Mouse (Mus musculus) CD4-positive helper T cell, adult 2 months (primary cell): ENCODE measurements around the gene Twist2.

Source experiments
- DNase-seq: peaks from one replicate; pipeline ENCODE4 v3.0.0-alpha.2; 2012; ENCODE audit warnings: low read depth, missing footprints, low spot score

Gene Twist2

DNA sequence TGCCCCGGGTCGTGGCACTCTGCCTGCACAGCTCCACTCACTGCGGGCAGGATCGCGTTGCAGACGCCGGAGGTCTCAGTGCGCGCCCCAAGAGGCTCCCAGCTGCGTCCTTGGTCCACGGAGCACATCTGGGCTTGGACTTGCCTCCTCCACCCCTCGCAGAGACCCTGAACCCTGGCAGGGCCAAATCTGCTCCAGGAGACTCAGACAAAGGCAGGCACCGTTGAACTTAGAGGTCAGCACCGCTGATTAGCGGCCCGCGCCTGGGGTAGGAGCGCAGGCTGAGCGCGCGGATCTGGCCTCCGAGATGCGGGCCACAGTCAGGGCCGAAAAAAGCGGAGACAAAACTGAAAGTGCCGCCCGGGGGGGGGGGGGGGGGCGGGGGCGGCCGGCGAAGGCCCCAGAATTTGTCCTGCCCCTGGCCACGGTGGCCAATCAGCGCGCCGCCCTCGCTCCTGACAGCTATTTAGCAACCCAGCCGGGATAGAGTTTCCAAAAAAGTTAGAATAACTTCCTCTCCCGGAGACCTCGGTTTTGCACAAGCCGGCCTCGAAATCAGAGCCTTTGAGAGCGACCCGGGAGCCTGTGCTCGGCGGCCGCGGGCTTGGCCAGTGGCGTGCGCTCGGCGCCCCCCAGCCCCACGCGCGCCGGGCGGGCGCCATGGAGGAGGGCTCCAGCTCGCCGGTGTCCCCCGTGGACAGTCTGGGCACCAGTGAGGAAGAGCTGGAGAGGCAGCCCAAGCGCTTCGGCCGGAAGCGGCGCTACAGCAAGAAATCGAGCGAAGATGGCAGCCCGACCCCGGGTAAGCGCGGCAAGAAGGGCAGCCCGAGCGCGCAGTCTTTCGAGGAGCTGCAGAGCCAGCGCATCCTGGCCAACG, at the start of gene Twist2:
Gene Twist2, plus strand, starts transcription at position 495 of the 877 bp plus-strand sequence.
- no peak for DNase-seq

DNA sequence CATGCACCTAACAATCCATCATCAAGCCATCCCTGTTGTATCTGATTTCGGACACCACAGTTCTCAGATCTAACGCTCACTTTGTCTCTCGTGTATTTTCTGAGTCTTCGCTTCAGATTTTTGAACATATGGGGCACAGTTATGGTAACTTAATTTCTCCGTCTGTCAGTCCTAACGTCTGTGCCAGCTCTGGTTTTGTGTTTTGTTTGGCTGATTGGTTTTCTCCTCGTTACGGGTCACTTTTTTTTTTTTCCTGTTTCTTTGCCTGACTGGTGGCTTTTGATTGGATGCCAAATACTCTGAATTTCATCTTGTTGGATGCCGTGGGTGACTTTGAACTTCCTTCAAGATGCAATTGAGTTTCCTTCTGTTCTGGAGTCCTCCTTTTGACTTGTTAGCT, 48.3 kb upstream of the Twist2 start:
- no peak for DNase-seq

DNA sequence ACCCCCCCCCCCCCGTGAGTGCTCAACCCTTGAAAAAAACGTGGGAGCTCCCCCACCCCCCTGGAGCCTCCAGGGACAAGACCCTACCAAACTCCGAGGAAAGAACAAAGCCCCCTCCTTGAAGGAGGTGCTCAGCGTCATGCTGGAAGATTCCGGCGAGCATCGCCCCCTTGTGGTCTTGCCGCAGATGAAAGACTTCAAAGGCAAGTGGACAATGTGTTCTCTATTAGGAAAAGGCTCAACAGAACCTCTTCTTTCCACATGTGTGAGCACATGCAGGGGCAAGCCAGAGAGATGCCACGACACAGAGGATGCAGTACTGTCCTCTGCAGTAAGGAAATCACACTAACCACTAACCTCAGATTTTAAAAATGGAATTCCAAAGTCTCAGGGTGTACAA, 46.2 kb upstream of the Twist2 start:
- DNase-seq = peak; percentile 35

DNA sequence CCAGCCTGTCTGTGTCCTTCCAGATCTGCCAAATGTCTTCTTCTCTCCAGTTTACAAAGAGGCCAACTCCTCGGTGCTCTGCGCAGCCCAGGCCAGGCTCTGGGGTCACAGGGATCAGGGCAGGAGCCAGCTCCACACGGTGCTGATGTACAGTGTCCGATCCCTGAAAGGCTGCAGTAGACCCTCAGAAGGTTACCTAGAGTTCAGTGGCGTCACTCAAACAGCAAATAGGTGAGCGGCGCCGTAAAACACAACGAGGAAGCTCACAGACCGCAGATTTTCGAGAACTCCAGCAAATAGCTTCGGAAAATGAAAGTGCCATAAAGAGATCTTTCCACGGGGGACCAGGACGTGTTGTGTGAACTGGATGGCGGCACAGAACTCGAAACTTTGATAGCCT, 44.0 kb upstream of the Twist2 start:
- no peak for DNase-seq

DNA sequence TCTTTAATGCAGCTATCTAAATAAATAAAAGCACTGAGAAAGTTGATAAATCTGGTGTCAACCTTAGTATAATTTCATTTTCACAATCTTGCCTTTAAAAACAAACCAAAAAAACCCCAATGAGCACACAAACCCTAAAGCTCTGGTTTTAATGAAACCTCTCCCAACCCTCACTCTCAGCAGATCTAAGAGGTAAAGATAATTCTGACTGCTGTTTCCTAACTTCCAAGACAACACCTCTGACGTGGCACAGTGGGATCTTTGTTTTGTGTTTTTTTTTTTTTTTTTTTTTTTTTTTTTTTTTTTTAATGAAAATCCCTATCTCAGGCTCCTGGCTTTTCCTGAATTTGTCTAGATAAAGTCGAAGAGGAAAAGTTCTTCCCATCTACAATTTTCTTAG, 43.1 kb upstream of the Twist2 start:
- no peak for DNase-seq

DNA sequence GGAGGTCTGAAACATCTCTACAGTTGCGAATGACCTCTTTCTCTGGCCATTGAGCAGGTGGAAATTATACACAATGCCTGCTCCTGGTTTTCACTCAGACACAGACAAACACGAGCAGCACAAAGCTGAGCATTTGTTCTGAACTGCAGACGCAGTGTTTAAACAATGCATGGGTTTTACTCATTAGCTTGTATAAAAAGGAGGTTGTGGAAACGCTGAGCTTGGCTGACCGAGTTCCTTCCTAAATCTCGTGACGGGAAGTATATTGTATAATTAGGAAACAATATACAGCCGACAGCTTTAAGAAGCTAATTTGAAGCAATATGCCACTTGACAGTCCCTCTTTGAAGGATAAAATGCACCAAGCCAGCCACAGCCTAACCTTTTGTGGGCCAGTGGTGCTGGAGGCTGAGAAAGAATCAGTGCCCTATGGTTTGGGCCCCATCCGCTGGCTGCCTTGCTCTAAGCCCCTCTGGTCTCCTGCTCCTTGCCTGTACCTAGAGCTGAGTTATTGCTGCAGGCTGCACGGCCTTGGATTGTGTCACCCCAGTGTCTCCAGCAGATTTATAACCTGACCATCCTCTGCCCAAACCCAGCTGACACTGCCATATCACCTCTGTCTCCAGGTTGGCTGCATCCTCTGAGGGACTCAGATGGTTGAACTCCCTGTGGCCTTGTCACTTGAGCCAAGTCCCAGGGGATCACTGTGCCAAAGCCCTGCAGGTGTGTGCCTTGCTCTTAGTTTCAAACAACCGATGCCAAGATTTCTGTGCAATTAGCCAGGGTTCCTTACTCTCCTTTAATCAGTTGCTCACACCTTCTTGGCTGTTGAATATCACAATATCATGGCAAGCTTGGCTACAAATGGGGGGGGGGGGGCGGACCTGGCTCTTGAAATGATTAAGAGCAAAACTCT, 42.4 kb upstream of the Twist2 start:
- DNase-seq = no peak

DNA sequence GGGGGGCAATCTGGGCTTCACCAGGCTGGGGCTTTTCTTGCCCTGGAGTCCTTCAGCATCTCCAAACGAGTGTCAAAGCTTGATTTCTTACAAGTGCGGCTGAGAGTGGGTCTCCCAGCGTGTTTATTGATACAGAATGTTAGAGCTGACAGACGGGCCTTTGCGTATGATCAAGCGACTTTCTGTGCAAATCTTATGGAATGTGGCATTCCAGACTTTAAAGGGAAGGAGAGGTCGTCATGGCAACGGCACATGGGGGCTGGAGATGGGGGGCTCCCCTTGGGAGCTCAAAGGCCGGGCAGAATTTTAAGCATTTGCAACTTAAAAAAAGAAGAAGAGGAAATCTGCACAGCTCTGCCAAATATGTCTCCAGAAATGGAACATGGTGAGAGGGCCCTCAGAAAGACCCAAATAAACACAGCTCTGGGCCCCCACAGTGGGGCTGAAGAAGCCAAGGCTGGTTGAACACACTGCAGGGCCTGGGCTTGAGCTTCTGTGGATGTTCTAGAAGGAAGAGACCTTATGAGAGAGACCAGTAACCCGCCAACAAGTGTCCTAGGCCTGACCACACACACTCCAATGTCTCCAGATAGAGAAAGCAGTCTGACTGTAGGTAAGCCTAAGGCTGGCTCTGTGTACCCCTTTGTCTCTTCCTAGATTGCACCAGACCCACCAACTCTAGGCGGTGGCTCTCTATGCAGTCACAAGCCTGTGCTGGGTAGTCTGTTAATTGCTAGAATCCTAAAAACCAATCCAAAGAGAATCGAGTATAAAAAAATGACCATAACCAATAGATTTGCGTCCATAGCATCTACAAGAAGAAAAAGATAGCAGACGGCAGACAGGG, 40.9 kb upstream of the Twist2 start:
- no peak for DNase-seq

DNA sequence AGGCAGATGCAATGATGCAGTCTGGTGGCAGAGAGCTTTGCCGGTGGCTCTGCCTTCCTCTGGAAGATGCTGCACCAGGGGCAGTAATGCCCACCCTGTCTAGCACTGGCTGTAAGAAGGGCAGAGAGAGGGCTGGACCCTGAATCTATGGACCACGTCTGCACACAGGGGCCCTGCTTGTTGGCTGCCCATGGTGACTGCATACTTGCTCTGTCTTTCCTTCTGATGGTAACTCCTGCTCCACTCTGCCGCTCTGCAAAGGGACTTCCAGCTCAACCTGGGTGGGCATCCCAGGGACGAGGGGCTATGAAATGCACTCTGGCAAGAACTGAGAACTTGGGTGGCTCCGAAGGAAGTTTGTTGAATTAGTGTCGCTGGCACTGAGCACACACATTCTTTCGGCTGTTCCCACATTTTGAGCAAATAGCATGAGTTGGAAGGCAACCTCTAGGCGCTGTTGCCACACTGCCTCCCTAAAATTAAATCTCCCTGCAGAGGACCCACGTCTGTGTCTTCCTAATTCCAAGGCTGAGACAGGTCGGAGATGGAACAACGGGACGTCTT, 38.7 kb upstream of the Twist2 start:
- no peak for DNase-seq

DNA sequence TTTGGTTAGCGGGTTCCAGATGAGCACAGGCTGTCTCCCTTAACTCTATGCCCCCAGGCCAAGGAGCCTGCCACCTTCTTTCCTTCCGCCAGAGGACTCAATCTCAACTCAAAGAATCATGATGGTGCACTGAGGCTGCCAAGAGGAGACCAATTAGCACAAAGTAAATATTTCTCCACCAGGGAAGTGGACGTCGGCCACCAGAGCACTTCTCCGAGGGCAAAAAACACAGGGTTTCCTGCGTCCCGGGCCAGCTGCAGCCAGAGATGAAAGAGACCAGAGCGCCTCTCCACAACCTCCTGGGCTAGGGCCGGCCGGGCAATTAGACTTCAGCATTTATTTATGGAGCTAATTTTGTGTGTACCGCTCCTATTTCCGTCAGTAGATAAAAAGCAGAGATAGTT, 31.0 kb upstream of the Twist2 start:
- DNase-seq = no peak

DNA sequence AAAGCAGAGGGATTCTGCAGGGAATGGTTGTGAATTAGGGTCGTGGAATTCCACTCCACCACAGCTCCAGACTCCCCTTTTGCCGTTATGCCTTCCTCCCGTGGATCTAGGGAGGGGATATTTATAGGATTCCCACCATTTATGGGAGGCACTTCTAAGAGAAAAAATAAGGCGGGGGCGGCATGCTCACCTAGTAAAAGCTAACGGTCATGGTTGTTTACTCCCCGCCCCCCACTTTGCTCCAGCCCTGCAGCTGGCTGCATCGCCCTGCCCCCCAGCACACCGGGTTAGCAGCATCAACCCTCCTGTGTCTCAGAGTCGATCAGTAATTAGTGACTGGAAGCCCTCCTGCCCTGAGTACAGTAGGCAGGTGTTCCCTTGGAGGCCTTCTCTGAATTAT, 30.6 kb upstream of the Twist2 start:
- DNase-seq = no peak

DNA sequence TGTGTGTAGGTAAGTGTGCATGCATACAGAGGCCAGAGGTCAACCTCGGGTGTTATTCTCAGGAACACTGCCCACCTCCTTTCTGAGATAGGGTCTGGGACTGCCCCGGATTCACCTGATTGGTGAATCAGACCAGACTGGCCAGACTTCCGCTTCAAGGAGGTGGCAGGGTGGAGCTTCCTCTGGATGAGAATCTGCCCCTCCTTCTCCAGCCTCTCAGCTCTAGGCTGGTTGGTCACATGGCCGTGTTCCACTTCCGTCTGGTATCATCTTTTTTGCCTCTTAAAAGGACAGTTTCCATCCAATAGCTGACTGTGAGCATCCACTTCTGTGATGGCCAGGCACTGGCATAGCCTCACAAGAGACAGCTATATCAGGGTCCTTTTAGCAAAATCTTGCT, 24.3 kb upstream of the Twist2 start:
- no peak for DNase-seq

DNA sequence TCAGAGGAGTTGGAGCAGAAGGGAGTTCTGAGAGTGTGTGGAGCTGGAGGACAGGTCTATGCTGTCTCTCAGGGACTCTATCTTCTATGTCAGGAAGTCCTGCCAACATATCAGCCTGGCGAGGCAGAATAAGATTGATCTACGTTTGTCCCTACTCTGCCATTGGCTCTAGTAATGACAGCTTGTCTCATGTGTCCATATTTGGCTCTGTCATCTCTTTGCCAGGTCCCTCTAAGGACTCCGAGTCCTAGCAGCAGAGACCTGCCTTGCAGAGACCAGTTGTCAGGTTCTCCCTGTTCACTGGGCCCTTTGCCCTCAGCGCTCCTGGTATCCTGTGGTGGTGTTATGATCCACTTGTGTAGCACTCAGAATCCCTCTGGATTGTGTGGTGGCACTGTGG, 21.4 kb upstream of the Twist2 start:
- no peak for DNase-seq

DNA sequence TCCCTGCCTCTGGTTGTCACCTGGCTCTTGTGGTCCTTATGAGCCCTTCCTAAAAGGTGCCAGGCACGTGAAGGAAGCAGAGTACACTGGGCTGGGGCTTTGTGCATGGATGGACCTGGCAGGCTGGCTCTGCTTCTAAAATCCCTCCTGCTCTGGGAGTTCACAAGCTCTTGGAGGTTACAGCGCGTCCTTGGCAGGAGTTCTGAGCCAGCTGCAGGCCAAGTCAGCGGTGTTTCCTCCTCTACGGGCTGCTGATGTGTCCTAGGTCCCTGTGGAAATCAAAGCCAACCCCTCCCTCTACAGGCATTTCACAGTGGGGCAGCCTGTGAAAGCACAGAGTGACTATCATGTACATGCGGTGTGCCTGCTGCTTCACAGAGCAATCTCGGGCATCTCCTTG, 20.1 kb upstream of the Twist2 start:
- DNase-seq = no peak

DNA sequence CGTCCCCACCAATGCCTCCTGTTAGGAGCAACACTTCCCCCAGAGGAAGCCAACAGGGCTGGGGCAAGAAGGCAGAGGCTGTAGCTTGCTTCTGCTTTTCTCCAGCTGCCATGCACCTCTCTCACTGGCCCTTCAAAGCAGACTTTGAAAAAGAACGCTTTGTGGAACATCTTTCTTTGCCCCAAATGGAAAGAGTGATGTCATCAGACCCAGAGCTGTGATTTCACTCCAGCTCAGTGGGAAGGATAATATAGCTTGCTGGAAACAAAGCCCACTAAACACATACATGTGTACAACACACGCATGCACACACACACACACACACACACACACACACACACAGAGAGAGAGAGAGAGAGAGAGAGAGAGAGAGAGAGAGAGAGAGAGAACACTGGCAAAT, 17.1 kb upstream of the Twist2 start:
- no peak for DNase-seq

DNA sequence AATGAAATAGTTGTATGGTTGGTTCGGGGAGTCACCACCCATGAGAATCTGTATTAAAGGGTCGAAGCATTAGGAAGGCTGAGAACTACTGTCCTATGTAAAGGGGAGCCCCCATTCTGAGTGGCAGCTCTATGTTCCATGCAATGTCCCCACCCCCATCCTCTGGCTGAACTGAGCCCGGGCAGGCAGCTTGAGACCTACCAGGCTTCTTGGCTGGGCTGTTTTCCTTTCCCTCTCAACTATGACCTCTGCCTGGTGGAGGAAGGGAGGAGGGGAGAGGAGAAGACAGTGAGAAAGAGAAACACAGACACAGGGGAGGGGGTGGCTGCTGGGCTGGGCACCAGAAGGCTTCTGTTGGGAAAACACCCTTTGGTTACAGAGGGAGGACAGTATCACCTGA, 1.9 kb upstream of the Twist2 start:
- DNase-seq = no peak

DNA sequence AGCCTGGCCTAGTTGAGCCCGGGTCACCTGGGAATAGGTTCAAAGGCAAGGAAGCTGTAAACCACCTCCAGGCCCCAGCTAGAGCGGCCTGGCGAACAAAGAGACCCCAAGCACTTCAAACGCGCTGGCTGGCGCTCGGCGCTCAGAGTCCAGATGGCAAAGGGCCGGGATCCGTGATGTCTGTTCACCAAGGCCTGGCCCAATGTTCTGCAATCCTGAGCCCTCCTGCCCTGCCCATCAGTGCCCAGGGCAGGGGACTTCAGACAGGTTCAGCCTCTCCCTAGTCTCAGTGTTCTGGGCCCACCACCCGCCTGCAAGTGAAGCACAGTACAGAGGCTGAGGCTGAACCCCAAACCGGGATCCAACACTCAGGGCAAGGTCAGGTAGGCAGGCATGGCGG, 913 bp upstream of the Twist2 start:
- no peak for DNase-seq

DNA sequence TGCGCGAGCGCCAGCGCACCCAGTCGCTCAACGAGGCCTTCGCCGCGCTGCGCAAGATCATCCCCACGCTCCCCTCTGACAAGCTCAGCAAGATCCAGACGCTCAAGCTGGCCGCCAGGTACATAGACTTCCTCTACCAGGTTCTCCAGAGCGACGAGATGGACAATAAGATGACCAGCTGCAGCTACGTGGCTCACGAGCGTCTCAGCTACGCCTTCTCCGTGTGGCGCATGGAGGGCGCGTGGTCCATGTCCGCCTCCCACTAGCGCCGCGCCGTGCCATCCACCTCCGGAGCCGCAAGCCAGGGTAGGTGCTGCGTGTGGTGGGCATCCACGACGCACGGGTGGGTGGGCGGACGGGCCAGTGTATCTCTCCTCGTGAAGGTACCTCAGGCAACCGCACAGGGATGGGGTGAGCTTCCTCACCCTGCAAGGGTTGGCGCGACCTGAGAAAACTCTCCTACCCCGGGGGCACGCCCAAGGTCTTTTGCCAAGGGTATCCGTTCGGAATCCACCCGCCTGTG, 644 bp downstream of the Twist2 start:
- no peak for DNase-seq

DNA sequence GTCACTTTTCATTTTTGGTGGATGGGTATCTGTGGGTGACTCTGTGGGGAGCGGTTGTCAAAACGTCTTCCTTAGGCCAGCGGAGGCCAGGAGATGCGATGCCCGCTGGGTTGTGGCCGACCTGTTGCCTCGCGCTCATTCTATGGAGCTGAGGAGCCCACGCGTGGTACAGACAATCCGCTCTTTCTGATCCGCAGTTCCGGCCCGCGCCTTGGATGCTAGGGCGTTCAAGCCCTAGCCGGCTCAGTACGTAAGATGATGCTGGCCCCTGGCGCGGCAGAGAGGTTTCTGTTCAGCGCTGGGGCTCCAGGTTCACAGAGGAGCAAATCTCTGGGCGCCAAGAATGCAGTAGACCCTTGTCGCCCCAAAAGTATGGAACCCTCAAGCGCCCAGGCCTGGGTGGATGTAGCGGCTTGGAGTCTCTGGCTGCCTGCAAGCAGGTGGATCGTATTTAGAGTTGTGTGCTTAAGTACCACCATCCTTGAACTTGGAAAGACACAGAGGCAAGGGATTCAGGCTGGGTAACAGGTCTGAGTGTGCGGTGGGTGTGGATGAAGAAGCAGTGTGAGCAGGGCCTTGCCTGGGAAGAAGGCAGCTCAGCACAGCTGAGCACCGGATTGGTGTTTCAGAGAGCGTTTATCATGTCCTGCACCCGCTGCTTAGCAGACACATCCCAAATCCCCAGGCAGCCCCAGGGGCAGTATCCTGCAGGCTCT, 1.3 kb downstream of the Twist2 start:
- no peak for DNase-seq

DNA sequence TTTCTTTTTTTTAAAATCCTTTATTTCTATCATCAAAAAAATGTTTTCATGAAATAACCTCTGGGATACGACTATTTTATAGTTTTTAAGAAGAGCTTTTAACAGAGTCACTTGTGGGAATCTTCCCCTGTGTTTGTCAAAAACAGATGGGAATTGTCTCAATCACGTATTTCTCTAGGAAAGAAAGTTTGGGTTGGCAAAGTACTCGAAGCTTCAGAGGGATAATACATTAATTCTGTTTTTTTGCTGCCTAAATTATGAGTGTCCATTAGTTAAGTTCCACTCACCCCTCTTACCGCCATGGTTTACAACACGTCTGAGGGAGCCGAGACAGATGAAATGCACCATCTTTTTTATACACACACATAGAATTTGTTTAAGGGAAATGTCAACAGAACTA, 2.2 kb downstream of the Twist2 start:
- no peak for DNase-seq

DNA sequence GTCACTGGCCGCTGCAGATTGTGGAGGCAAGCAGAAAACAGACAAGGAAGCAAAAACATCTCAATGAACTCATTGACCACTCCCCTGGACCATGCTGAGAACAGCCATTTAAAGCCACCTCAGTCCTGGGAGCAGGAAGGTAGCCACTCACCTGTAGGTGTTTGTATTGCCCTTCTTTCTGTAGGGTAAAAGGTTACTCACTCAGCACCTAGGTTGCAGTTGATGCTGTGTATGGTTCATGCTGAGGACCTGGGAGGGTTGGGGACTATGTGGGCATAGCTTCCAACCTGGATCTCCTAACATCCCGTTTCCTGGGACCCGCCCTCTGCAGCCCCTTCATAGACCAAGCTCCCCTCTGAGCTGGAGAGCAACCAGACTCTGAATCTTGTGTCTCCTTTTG, 14.8 kb downstream of the Twist2 start:
- no peak for DNase-seq

DNA sequence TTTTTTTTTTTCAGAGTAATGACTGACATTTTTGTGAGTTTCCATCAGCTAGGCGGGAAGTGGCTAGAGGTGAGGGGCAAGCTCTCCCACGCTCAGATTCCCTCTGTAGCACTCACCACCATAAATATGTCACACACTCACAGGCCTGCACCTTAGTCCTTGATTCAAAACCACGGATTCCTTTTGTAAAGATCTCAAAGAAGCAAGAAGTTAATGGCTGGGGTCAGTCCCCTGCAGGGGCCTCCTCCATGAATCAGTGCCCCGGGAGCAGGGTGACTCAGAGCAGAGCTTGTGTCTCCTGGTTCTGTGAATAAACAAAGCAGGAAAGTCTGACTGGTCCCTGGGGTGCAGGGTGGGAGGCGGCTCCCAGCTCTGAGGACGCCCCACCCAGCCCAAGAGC, 15.3 kb downstream of the Twist2 start:
- no peak for DNase-seq
